Mouse (Mus musculus) adrenal gland, adult 18-20 months (tissue): ENCODE results near the gene Rreb1. TPM values are rescaled to one million over a fixed set of nuclear protein-coding genes. Genes with fewer than 3 reads are reported as not detected.

Experiments
- DNase-seq, 2 experiments: peaks; one replicate each; pipeline ENCODE4 v3.0.0; 2021 to 2022; ENCODE audit warnings: low spot score in 2 of 2
- total RNA-seq, 2 experiments: library from RNA; stranded (reverse); gene quantifications; 1 replicate in 1 of 2; 2 replicates in 1 of 2; pipeline ENCODE4 v1.2.3; 2021

The Rreb1 gene
- total RNA-seq, 2 experiments from 2014 or later = 41.1 to 48.4 TPM

- no peak for DNase-seq
These were observed 94.1 kb downstream of the Rreb1 start for GRCm38 (mm10) chr13:37872142-37872835.

- no peak for DNase-seq
These were observed 95.1 kb downstream of the Rreb1 start for GRCm38 (mm10) chr13:37873125-37873891.

GRCm38 (mm10) chr13:37875919-37876318, 97.7 kb downstream of the Rreb1 start:
- no peak for DNase-seq

DNA sequence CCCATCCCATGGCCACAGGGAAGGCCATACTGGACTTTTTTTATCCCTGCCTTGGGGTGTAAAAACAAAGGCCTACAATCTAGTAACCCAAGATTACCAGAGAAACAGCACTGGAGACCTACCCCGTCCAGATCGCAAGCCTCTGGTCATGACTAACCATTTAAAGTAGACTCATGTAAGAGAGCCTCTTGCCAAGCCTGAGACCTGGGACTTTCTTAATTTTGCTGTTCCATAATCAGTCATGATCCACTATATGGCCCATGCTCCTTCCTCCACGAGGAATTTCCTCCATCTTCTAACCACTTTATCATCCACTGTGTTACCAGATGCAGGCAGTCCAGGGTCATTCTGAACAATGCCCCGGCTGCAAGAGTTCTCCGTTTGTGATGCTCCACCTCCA, 98.2 kb downstream of the Rreb1 start:
- no peak for DNase-seq

DNA sequence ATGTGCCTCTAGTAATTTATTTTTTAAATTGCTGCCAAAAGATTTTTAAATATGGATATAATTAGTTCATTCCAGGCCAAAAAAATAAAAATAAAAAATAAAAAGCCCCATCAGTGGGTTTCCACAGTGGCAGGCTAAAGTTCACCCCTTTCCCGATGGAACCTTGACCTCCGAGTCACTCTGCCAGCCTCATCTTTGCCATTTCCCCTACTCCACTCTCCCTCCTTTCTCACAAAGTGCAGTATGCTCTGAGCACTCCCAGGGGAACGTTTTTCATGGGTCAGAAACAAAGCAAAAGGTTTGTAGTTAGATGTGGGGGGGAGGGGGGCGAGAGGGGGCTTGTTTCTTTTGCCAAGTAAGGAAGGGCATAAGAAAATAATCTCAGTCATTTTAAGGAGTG, 98.6 kb downstream of the Rreb1 start:
- DNase-seq = no peak

DNA sequence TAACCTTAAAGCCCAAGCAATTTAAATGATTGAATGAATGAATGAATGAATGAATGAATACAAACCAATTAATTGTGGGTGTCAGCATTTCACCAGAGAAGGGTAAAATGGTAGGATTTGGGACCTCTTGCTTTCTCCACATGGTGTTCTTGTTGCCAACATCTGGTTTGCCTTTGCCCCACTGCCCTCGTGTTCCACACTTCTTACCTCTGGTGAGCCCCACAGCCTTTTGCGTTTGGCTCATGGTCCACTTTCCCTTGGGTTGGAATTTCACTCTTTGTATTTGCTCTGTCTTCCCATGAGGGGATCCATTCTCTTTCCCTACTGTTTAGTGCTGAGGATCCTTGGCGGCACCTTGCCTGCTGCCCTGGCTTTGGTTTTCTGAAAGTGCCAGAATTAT, 99.0 kb downstream of the Rreb1 start:
- DNase-seq = no peak

DNA sequence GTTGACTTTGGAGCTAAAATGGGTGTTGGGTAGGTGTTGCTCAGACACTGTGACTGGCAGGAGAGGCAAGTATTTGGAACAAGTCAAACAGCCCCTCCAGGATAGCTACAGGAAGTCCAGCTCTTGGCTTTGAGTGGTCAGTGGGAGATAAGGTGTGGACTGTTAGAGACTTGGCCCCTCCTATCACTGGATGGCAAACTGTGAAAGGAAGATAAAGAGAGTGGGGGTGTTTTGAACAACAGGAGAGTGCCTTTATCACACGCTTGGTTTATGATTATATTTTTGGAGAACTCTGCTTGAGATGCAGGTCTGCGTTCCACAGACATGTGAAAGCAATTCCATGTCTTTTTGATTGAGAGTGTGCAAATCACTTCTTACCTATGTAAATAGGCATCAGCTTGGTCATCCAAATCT, 100.7 kb downstream of the Rreb1 start:
- DNase-seq = no peak

GRCm38 (mm10) chr13:37879556-37879955, 101.4 kb downstream of the Rreb1 start:
- DNase-seq = no peak

DNA sequence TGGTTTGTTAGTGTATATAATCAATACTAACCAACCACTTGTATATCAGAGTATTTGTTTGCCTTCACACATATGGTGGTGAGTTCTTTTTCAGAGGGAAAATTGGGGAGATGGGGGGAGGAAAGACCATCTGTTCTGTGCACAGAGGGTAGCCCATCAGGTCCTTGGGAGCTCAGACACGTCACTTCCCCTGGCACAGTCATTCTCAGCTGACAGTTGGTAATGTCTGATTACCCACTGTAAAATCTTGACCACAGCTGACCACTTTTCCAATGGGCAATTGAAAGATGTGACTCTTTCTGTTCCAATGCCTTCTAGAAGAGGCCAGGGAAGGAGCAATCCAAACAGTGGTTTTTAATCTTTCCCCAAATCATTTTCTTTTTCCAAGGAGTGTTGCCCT, 101.8 kb downstream of the Rreb1 start:
- DNase-seq = no peak

DNA sequence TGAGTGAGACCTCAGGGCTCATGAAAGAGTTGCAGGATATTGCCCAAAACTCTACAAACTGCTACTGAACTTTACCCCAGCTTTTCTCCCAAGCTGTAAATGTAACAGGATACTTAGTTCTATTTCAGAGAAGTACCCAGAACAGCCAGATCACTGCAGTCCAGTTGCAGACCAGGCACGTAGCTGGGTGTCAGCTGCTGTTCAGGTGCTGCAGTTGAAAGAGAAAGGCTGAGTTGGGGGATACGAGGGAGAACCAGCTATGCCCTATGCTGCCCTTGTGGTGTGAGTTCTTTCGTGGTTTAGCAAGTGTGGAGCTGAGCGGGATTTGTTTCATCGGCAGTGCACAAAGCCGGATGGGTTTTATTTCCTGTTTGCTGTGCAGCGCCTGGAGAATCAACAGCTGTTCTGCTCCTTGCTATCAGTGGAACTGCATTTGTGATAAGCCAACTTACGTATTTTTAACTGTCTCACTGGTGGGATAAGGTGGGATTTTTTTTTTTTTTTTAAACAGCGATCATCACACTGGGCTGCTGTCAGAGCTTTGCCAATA, 102.5 kb downstream of the Rreb1 start:
- DNase-seq = no peak

DNA sequence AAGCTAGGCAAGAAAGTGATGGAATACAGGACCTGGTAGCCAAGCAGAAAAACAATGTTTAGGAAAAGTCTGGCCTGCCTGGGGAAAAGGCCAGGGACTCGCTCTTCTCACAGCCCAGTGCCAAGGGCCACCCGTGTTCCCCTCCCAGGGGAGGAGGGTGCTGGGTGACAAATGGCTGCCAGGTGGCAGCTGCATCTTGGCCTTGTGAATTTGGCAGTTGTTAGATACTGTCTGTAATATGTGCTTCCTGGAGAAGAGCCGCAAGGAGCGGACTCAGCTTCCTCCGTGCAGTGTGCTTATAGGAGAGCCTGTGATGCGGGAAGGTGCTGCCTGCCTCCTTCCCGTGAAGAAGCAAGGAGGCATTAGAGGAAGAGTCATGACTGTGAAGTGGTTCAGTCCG, 104.3 kb downstream of the Rreb1 start:
- DNase-seq = peak in 1 of 2 experiments; percentile 36

DNA sequence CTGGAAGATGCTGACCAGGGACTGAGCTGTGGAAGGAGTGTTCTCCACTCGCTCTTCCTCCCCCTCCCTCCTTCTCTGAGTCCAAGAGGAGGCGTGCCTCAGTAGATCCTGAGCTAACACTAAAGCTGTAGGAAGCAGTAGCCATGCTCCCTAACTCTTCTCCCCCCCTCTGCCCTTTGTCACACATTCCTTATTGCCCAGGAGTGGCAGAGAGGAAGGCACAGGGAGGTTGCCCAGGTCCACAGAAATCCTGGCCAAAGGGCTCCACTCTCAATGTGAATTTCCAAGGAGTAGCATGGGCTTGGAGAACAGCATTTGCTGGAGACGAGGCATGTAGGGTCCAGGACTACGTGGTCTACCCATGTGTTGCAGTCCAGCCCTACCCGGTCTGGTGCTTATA, 104.8 kb downstream of the Rreb1 start:
- DNase-seq = no peak

DNA sequence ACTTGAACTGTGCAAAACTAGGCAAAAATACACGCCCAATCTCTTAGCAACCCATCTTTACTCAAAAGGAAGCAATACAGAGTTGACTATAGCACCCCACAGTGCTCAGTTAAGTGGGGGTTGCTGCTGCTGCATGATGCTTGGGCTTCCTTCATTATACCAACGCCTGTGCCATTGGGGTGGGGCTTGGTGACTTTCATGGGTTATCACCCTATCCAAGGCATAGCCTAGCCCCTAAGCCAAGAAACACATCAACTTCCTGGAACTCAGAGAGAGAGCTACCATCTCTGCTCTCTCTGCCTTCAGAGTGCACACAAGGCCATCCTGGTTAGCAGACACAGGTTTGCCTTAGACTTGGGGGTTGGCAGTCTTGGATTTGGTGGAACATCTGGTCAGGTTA, 107.2 kb downstream of the Rreb1 start:
- DNase-seq = no peak

DNA sequence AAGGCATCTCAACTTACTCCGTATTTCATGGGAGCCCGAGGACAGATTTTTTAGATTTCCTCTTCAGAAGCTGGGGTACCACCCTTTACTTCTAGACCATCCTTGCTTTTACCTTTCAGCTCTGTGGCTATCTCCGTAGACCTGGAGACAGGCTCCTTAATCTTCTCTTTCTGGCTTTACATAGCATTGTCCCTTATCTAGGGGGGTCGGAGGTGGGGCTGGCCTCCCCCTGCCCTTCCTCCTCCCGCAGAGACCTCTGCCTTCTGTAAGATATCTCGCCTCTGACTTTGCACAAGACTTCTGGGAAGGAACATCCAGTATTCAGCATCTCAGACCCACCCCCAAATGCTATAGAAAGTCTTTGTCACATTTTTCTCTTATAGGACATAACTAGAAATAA, 107.8 kb downstream of the Rreb1 start:
- DNase-seq = no peak

- no peak for DNase-seq
These were observed 116.6 kb downstream of the Rreb1 start for GRCm38 (mm10) chr13:37894756-37895155.

- no peak for DNase-seq
These were observed 117.5 kb downstream of the Rreb1 start for GRCm38 (mm10) chr13:37895564-37896254.

GRCm38 (mm10) chr13:37896423-37896822, 118.2 kb downstream of the Rreb1 start:
- no peak for DNase-seq

DNA sequence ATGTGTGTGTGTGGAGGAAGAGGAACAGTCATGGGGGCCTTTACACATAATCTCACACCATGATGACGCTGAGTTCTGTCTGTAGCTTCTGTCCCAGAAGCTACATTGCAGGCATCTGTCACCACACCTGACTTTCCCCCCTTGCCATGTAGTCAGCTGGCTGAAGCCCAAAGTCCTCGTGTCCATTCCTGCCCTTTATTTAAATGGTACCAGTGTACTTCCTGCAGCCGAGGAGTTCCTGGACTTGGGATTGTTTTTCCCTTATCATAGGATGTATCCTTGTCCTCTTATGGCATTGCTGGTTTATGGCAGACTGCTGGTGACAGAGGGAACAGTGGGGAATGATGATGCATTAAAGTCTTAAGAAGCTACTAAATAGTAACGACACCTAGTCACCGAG, 120.6 kb downstream of the Rreb1 start:
- no peak for DNase-seq

- DNase-seq = no peak
These were observed 124.8 kb downstream of the Rreb1 start for GRCm38 (mm10) chr13:37903036-37903435.

- DNase-seq = no peak
These were observed 125.3 kb downstream of the Rreb1 start for GRCm38 (mm10) chr13:37903476-37903875.

GRCm38 (mm10) chr13:37904436-37904835, 126.2 kb downstream of the Rreb1 start:
- DNase-seq = no peak

DNA sequence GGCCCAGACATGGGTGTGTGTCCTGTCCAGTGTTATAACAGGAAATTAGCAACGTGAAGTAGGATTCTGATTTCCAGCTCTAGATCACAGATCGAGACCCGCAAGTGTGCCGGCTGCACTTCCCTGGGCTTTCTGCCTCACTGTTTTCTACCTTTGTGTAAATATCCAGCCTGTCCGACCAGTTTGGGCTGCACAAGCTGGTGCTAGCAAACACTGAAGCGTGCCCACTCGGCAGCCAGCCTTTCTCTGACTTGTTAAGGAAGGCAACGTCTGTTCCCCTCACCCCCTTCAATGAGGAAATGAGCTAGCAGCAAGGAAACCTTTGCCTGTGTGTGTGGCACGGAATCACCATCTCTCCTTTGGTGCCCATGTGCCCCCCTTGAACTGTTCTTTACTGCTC, 129.9 kb downstream of the Rreb1 start:
- DNase-seq = no peak
